Mouse (Mus musculus) intestine, postnatal 0 days (tissue): ENCODE data around the gene C1ql1. TPM values are rescaled to one million over a fixed set of nuclear protein-coding genes. Genes with fewer than 3 reads are reported as not detected.

ENCODE experiments used
- ATAC-seq: fragments of 200-750 bp; cut with Nextera tagmentation; 2 replicates; pipeline ENCODE4 v1.8.0; 2017; ENCODE audit warnings: mild to moderate bottlenecking, moderate TSS enrichment, moderate library complexity
- H3K27ac ChIP-seq: fragments of 300-500 bp; sonication (generic); 2 replicates; pipeline ENCODE4 v1.5.1; 2014; ENCODE audit warnings: mild to moderate bottlenecking, low read depth, low read length, moderate library complexity
- H3K27me3 ChIP-seq: fragments of 300-500 bp; sonication (generic); replicated peaks from 2 replicates; pipeline ENCODE4 v1.6.1; 2014; ENCODE audit warnings: low read length, mixed read lengths; ENCODE audit not compliant: control insufficient read depth, insufficient read depth
- H3K36me3 ChIP-seq: fragments of 300-500 bp; sonication (generic); 2 replicates; pipeline ENCODE4 v1.6.1; 2014; ENCODE audit warnings: mild to moderate bottlenecking, moderate library complexity; ENCODE audit not compliant: control insufficient read depth, insufficient read depth
- H3K4me1 ChIP-seq: fragments of 300-500 bp; sonication (generic); replicated peaks from 2 replicates; pipeline ENCODE4 v1.6.1; 2014; ENCODE audit warnings: antibody characterized with exemption, low read length, mixed read lengths; ENCODE audit not compliant: control insufficient read depth, insufficient read depth
- H3K4me2 ChIP-seq: fragments of 300-500 bp; sonication (generic); replicated peaks from 2 replicates; pipeline ENCODE4 v1.6.1; 2014; ENCODE audit warnings: low read depth, mild to moderate bottlenecking, moderate library complexity
- H3K4me3 ChIP-seq: fragments of 300-500 bp; sonication (generic); 2 replicates; pipeline ENCODE4 v1.5.1; 2014; ENCODE audit warnings: low read depth, low read length
- H3K9ac ChIP-seq: fragments of 300-500 bp; sonication (generic); 2 replicates; pipeline ENCODE4 v1.6.1; 2014; ENCODE audit warnings: mild to moderate bottlenecking, low read depth, low read length
- H3K9me3 ChIP-seq: fragments of 300-500 bp; sonication (generic); 2 replicates; pipeline ENCODE4 v1.6.1; 2016; ENCODE audit warnings: mixed run types; ENCODE audit not compliant: control insufficient read depth
- CTCF ChIP-seq: sonication (generic); IDR thresholded peaks from 2 replicates; pipeline ENCODE4 v1.5.1; 2016; ENCODE audit warnings: low read depth, mild to moderate bottlenecking, control low read depth, antibody characterized with exemption, moderate library complexity
- WGBS: fragments of 180-500 bp; shearing (Covaris S2); extraction: QIAGEN DNeasy Blood & Tissue Kit; methylation state at CpG from one replicate; pipeline ENCODE4 v1.1.7; 2014; 5-methylcytosine and 5-hydroxymethylcytosine counted together
- polyA plus RNA-seq: library from polyadenylated mRNA; unstranded; fragments of >200 nt; fragmentation: Nextera tagmentation; extraction: Ambion mirVana; gene quantifications from 2 replicates; pipeline ENCODE4 v1.2.1, GENCODE M21; 2015

Gene C1ql1
- polyA plus RNA-seq, 1 experiment from 2014 or later: 1.1 TPM

DNA sequence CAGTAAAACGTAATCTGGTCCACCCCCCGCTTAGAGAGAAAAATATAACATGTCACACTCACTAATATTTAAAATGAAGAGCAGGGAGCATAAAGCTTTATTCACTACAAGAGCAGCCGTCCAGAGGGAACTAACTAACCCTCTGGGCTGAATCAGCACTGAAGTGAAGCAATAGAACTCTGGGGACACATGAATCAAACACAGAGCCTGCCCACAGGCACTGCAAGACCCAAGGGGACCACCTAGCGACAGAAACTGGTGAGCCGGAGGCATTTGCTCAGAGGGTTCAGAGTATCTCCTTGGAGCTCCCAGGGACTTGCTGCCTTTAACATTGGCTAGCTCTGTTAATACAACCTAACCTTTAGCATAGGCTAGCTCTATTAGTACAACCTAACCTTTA, 56.4 kb downstream of the C1ql1 start:
- H3K4me3 ChIP-seq: no peak overlapping the region
- TF ChIP-seq CTCF: no peak
- H3K4me1 ChIP-seq: peaks cover 4% of the 10 kb centered on the region; the same call in 1 of the 2 replicates
- H3K27ac ChIP-seq: no peak overlapping the region
- 65% methylated on average over 5 of the region's 5 CpGs for WGBS
- H3K27me3 ChIP-seq: peaks cover 12% of the 10 kb centered on the region
- H3K9me3 ChIP-seq: no peaks in the 10 kb centered on the region
- no peaks in the 10 kb centered on the region for H3K36me3 ChIP-seq
- H3K9ac ChIP-seq: no peak overlapping the region
- no peak for ATAC-seq
- no peak overlapping the region for H3K4me2 ChIP-seq

Other genes starting within 250 kb of the C1ql1 start
- gene Ccdc43, start 248.9 kb downstream of the C1ql1 start, polyA plus RNA-seq: 16.2 and 17.1 TPM in 2 replicates
- 0.80 and 1.3 TPM in 2 replicates for gene Adam11, start 185.2 kb downstream of the C1ql1 start, polyA plus RNA-seq
- gene Gjc1, start 127.0 kb downstream of the C1ql1 start, polyA plus RNA-seq: 16.1 and 18.8 TPM in 2 replicates
- gene Higd1b, start 110.8 kb downstream of the C1ql1 start, polyA plus RNA-seq: 0.22 and 0.52 TPM in 2 replicates
- gene Eftud2, start 65.7 kb downstream of the C1ql1 start, polyA plus RNA-seq: 50.9 and 56.0 TPM in 2 replicates
- gene Ccdc103, start 65.5 kb downstream of the C1ql1 start, polyA plus RNA-seq: 0.20 and 0.50 TPM in 2 replicates
- not detected in 2 replicates for gene Fam187a, start 61.5 kb downstream of the C1ql1 start, polyA plus RNA-seq
- 0.14 and 0.17 TPM in 2 replicates for gene Gfap, start 45.8 kb downstream of the C1ql1 start, polyA plus RNA-seq
- 0.88 and 1.1 TPM in 2 replicates for gene Kif18b, start 21.6 kb downstream of the C1ql1 start, polyA plus RNA-seq
- 58.4 and 63.1 TPM in 2 replicates for gene Nmt1, start 81.5 kb upstream of the C1ql1 start, polyA plus RNA-seq
- gene Dcakd, start 81.6 kb upstream of the C1ql1 start, polyA plus RNA-seq: 40.4 and 45.9 TPM in 2 replicates
- gene Plcd3, start 155.0 kb upstream of the C1ql1 start, polyA plus RNA-seq: 1.0 and 1.5 TPM in 2 replicates
- 74.7 and 75.9 TPM in 2 replicates for gene Acbd4, start 155.0 kb upstream of the C1ql1 start, polyA plus RNA-seq
- 4.6 and 6.0 TPM in 2 replicates for gene Hexim1, start 169.5 kb upstream of the C1ql1 start, polyA plus RNA-seq
- gene Hexim2, start 185.7 kb upstream of the C1ql1 start, polyA plus RNA-seq: 3.5 and 5.3 TPM in 2 replicates
- 0.80 and 1.0 TPM in 2 replicates for gene Fmnl1, start 224.4 kb upstream of the C1ql1 start, polyA plus RNA-seq